Mouse (Mus musculus): ENCODE measurements around the gene Tab1. TPM values are rescaled to one million over a fixed set of nuclear protein-coding genes. Genes with fewer than 3 reads are reported as not detected.

Tab1 gene
- 10 to 100 TPM; 23.1 to 30.4 TPM for total RNA-seq (2021)

GRCm38 (mm10) chr15:80132993-80133586, at the start of gene Tab1:
Gene Tab1 (plus strand): TSS chr15:80133127.
- peak; percentile 92 to 94 for DNase-seq (ENCODE audit: low spot score in 2 of 2)
- intact Hi-C loops (cut with DNase I), result loop anchor here (5.0 to 10.0 kb wide), 2 partner anchors 94 to 572 kb away; no protein-coding TSS in a partner anchor

GRCm38 (mm10) chr15:80083276-80083731, 49.6 kb upstream of the Tab1 start:
- peak; percentile 95 to 98 for DNase-seq (ENCODE audit: low spot score in 2 of 2)
- intact Hi-C loops (cut with DNase I), result loop anchor here (5.0 kb wide), 2 partner anchors 251 to 331 kb away; partner anchors contain the start of genes Cbx6 and Npcd

GRCm38 (mm10) chr15:80083740-80084139, 49.2 kb upstream of the Tab1 start:
- intact Hi-C loops (cut with DNase I), result loop anchor here (5.0 kb wide), 2 partner anchors 251 to 331 kb away; partner anchors contain the start of genes Cbx6 and Npcd
- DNase-seq (ENCODE audit: low spot score in 2 of 2), result no peak

GRCm38 (mm10) chr15:80087406-80088012, 45.4 kb upstream of the Tab1 start:
- no peak for DNase-seq (ENCODE audit: low spot score in 2 of 2)
- intact Hi-C loops (cut with DNase I), result no loop called here

GRCm38 (mm10) chr15:80088637-80089036, 44.3 kb upstream of the Tab1 start:
- intact Hi-C loops (cut with DNase I), result no loop called here
- peak; percentile 85 to 89 for DNase-seq (ENCODE audit: low spot score in 2 of 2)

GRCm38 (mm10) chr15:80090155-80090554, 42.8 kb upstream of the Tab1 start:
- intact Hi-C loops (cut with DNase I), result loop anchor here (5.0 kb wide), 2 partner anchors 172 to 612 kb away; partner anchors contain the start of gene Rps19bp1

GRCm38 (mm10) chr15:80090741-80091120, 42.2 kb upstream of the Tab1 start:
- DNase-seq (ENCODE audit: low spot score in 2 of 2), result no peak
- intact Hi-C loops (cut with DNase I), result loop anchor here (5.0 kb wide), 2 partner anchors 172 to 612 kb away; partner anchors contain the start of gene Rps19bp1

More at GRCm38 (mm10) chr15:80090155-80090554, 42.8 kb upstream of the Tab1 start:
- no peak for DNase-seq (ENCODE audit: low spot score in 2 of 2)

GRCm38 (mm10) chr15:80091121-80091955, 41.6 kb upstream of the Tab1 start, which contains the start of the genes Syngr1 and Rpl3:
Gene Syngr1 (plus strand): TSS chr15:80091334.
Gene Rpl3 (minus strand): TSS chr15:80091868.
- intact Hi-C loops (cut with DNase I), result loop anchor here (5.0 kb wide), 2 partner anchors 171 to 611 kb away; partner anchors contain the start of gene Rps19bp1
- peak; percentile 84 to 88 for DNase-seq (ENCODE audit: low spot score in 2 of 2)

- DNase-seq (ENCODE audit: low spot score in 2 of 2), result peak in 1 of 2 experiments; percentile 42
- intact Hi-C loops (cut with DNase I), result loop anchor here (5.0 kb wide), 2 partner anchors 170 to 610 kb away; partner anchors contain the start of gene Rps19bp1
These were observed 40.9 kb upstream of the Tab1 start for GRCm38 (mm10) chr15:80092041-80092441.

- intact Hi-C loops (cut with DNase I), result loop anchor here (5.0 kb wide), 2 partner anchors 170 to 610 kb away; partner anchors contain the start of gene Rps19bp1
- DNase-seq (ENCODE audit: low spot score in 2 of 2), result peak in 1 of 2 experiments; percentile 56
These were observed 40.3 kb upstream of the Tab1 start for GRCm38 (mm10) chr15:80092599-80092998.

GRCm38 (mm10) chr15:80094201-80094600, 38.7 kb upstream of the Tab1 start:
- intact Hi-C loops (cut with DNase I), result loop anchor here (5.0 kb wide), 2 partner anchors 168 to 608 kb away; partner anchors contain the start of gene Rps19bp1
- DNase-seq (ENCODE audit: low spot score in 2 of 2), result no peak

- intact Hi-C loops (cut with DNase I), result no loop called here
- DNase-seq (ENCODE audit: low spot score in 2 of 2), result no peak
These were observed 37.3 kb upstream of the Tab1 start for GRCm38 (mm10) chr15:80095596-80095995.

- intact Hi-C loops (cut with DNase I), result no loop called here
- DNase-seq (ENCODE audit: low spot score in 2 of 2), result no peak
These were observed 36.5 kb upstream of the Tab1 start for GRCm38 (mm10) chr15:80096406-80096805.

GRCm38 (mm10) chr15:80096946-80097881, 35.7 kb upstream of the Tab1 start:
- intact Hi-C loops (cut with DNase I), result no loop called here
- DNase-seq (ENCODE audit: low spot score in 2 of 2), result no peak

- no peak for DNase-seq (ENCODE audit: low spot score in 2 of 2)
- intact Hi-C loops (cut with DNase I), result no loop called here
These were observed 34.9 kb upstream of the Tab1 start for GRCm38 (mm10) chr15:80097999-80098461.

GRCm38 (mm10) chr15:80098809-80099208, 34.1 kb upstream of the Tab1 start:
- intact Hi-C loops (cut with DNase I), result no loop called here
- DNase-seq (ENCODE audit: low spot score in 2 of 2), result peak in 1 of 2 experiments; percentile 38

- DNase-seq (ENCODE audit: low spot score in 2 of 2), result no peak
- intact Hi-C loops (cut with DNase I), result no loop called here
These were observed 33.5 kb upstream of the Tab1 start for GRCm38 (mm10) chr15:80099477-80099876.

- intact Hi-C loops (cut with DNase I), result no loop called here
These were observed 32.7 kb upstream of the Tab1 start for GRCm38 (mm10) chr15:80100196-80100595.

More at GRCm38 (mm10) chr15:80100196-80100595, 32.7 kb upstream of the Tab1 start:
- no peak for DNase-seq (ENCODE audit: low spot score in 2 of 2)

All from left cerebral cortex, postnatal 36 days (tissue).